Mouse (Mus musculus): ENCODE results near the gene Med21. TPM values are rescaled to one million over a fixed set of nuclear protein-coding genes. Genes with fewer than 3 reads are reported as not detected.
A peak's percentile ranks its signal among the peaks of the same experiment; 100 is the strongest.

Gene Med21
- total RNA-seq, 2 experiments from 2014 or later: 34.7 to 38.0 TPM

- no peak for DNase-seq
- intact Hi-C loops (cut with DNase I): no loop called here
Observed at GRCm38 (mm10) chr6:146636482-146636881, 5.9 kb upstream of the Med21 start.

DNA sequence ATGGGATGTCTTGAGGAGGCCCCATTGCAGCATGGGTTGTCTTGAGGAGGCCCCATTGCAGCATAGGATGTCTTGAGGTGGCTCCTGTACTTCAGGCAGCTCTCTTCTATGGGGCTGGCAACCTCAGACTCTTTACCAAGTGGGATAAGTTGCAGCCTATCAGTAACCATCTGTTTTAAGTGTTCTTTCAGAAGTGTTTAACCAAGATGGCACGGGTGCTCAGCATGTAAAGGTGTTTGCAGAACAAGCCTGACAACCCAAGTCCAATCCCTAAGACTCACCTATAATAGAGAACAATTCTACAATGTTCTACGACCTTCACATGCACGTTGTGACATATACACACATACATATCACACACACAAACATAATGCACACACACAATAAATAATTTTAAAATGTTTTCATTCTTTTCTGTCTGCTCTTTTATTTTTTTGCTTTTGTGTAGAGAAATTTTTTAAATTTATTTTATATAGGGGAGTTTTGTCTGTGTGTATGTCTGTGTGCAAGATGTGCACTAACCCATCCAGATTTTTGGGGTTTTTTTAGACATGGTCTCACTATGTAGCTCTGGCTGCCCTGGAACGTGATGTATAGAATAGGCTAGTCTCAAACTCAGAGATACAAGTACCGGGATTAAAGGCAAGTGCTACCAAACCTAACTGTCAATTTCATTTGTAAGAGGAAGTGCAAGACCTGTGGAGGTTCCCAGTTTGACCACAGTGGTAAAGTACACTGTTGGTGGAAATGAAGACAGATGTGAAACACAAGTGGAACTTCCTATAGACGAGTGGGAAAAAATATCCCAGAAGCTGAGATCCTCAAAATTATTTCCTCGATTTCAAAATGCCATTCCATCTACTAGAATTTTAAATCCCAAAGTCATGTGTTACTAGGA lies 2.0 kb upstream of the Med21 start:
- intact Hi-C loops (cut with DNase I): no loop called here
- no peak for DNase-seq

GRCm38 (mm10) chr6:146640991-146641390 lies 1.4 kb upstream of the Med21 start:
- intact Hi-C loops (cut with DNase I): no loop called here
- no peak for DNase-seq

GRCm38 (mm10) chr6:146641621-146642210 lies 631 bp upstream of the Med21 start:
- no peak for DNase-seq
- intact Hi-C loops (cut with DNase I): no loop called here

DNA sequence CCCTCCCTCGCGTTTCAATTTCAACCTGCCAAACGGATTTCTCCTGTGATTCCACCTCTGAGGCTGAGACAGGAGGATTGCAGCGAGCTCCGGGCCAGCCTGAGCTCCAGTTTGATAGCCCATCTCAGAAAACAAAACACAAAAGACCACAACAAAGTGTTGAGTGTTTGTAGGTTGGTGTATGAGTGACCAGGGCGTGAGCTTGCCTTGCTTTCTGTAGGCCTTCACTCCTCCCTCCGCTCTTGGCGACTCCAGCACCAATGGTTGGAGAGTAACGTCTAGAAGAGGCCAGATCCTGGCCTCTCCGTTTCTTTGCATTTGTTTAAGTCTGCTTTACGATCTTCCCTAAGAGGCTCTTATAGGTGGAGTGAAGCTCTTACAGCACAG lies 830 bp downstream of the Med21 start:
- intact Hi-C loops (cut with DNase I): no loop called here

GRCm38 (mm10) chr6:146650013-146650412 lies 7.7 kb downstream of the Med21 start:
- no peak for DNase-seq
- intact Hi-C loops (cut with DNase I): no loop called here

More for the DNA sequence above, 830 bp downstream of the Med21 start:
- DNase-seq: no peak

- intact Hi-C loops (cut with DNase I): no loop called here
- DNase-seq: no peak
Observed at GRCm38 (mm10) chr6:146651431-146651830, 9.1 kb downstream of the Med21 start.

DNA sequence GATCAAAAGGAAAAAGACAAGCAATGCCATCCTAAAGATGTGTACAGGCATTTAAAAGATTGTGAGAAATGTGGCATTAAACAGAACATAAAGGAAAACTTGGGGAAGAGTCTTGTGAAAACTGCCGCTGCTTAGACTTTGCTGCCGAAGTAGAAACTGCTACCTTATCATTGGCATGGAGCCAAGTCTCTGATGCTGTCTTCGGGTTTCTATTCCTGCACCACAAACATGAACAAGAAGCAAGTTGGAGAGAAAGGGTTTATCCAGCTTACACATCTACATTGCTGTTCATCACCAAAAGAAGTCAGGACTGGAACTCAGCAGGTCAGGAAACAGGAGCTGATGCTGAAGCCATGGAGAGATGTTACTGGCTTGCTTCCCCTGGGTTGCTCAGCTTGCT lies 10.8 kb downstream of the Med21 start:
- DNase-seq: no peak
- intact Hi-C loops (cut with DNase I): no loop called here

DNA sequence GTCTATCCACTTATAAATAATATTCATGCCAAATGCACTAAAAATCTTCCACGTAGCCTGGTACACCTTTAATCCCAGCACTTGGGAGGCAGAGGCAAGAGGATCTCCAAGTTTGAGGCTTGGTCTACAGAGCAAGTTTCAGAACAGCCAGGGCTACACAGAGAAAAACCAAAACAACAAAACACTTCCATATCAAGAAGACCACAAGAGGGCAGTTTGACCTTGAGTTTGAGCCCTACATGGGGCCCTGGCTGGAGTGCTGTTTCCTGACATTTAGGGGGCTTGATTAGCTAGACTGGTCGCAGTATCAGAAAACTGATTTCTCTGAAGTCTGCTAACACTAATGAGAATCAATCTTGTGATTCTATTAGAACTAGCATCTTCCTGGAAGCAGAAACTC lies 18.2 kb downstream of the Med21 start:
- intact Hi-C loops (cut with DNase I): no loop called here
- DNase-seq: no peak

GRCm38 (mm10) chr6:146661655-146662054 lies 19.3 kb downstream of the Med21 start:
- intact Hi-C loops (cut with DNase I): loop anchor here (2.0 kb wide), 1 partner anchor 101 kb away; no protein-coding TSS in a partner anchor
- no peak for DNase-seq

DNA sequence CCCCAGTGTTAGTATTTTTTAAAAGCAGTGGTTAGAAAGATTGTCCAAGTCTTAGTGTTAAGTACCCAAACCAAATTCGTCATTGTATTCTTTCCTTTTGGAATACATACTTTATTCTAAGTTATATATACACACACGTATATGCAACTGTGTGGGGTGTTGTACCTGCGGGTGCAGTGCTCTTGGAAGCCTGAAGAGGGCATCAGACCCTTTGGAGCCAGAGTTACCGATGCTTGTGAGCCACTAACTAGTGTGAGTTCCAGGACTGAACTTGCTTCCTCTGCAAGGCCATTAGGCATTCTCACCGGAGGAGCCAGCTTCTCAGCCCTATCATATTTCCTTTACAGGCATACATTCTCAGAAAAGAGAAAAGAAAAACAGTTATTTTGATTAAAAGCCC lies 20.3 kb downstream of the Med21 start:
- peak in 1 of 2 experiments; percentile 36 for DNase-seq
- intact Hi-C loops (cut with DNase I): loop anchor here (2.0 kb wide), 1 partner anchor 100 kb away; no protein-coding TSS in a partner anchor

GRCm38 (mm10) chr6:146664116-146664515 lies 21.8 kb downstream of the Med21 start:
- intact Hi-C loops (cut with DNase I): no loop called here
- no peak for DNase-seq

- DNase-seq: no peak
Observed at GRCm38 (mm10) chr6:146664917-146665316, 22.6 kb downstream of the Med21 start.

DNA sequence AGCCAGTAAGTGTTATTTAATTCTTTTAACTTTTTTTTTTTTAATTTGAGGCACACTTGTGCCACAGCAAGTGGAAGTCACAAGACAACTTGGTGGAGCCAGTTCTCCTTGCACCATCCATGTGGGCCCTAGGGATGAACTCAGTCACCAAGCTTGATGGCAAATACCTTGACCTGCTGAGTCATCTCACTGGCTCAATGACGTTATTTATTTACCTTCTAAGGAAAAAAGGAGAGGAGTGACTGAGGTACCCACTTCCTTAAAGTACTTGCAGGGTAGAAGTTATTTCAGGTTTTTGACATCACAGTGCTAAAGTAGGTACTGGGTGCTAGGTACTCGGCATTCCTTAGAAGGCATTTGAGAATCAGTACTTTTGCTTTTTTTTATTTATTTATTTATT lies 23.1 kb downstream of the Med21 start:
- intact Hi-C loops (cut with DNase I): no loop called here
- no peak for DNase-seq

More at GRCm38 (mm10) chr6:146664917-146665316, 22.6 kb downstream of the Med21 start:
- intact Hi-C loops (cut with DNase I): no loop called here

DNA sequence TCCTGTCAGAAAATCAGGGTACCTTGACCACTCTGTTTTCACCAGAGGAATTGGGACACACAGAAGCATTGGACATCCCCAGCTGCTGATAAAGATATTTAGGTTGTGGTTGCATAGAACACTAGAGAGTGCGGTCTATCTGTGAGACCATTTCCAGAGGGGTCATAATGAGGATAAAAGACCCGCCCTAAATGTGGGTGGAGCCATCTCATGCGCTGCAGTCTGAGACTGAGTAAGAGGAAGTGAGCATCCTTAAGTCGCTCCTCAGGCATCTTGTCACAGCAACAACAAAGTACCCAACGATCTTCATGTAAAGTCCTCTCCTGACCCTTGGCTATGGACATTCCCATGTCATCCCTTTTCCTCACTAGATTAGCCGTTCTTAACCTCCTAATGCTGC lies 24.5 kb downstream of the Med21 start:
- intact Hi-C loops (cut with DNase I): no loop called here
- no peak for DNase-seq

DNA sequence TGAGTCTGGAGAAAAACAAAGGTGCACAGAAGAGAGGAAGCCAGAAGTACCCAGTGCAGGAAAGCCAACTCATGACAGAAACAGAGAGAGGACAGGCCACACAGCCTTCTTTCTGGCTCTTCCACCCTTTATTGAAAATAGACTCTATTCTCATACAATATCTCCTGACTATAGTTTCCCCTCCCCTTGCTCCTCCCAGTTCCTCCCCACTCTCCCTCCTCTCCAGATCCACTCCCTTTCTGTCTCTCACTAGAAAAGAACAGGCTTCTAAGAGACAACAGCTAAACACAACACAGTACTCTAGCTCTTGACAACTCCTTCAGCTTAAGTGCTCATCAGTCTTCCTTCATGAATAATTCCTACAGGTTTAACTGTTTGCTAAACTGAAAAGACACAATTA lies 26.3 kb downstream of the Med21 start:
- no peak for DNase-seq

GRCm38 (mm10) chr6:146670956-146671855 lies 28.9 kb downstream of the Med21 start:
- DNase-seq: no peak
- intact Hi-C loops (cut with DNase I): no loop called here

More for the DNA sequence above, 26.3 kb downstream of the Med21 start:
- intact Hi-C loops (cut with DNase I): no loop called here

DNA sequence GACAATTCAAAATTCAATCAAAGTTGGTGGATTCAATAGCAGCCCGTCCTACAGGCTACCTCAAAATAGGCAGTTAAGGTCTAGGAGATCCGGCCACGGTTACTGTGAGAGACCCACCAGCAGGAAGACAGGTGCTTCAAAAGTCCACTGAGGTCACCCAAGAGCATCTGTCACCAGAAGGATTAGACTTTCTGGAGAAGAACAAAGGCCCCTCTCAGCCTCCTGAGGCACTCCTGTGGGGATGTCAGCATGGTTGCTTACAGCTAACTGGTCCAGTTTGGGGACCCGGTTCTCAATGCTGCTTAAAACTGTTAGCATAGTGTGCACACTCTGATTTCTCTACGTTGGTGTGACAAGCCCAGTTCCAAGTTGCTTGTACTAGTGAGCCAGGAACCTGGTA lies 29.8 kb downstream of the Med21 start:
- no peak for DNase-seq
- intact Hi-C loops (cut with DNase I): no loop called here

- intact Hi-C loops (cut with DNase I): no loop called here
Observed at GRCm38 (mm10) chr6:146673696-146674095, 31.3 kb downstream of the Med21 start.

DNA sequence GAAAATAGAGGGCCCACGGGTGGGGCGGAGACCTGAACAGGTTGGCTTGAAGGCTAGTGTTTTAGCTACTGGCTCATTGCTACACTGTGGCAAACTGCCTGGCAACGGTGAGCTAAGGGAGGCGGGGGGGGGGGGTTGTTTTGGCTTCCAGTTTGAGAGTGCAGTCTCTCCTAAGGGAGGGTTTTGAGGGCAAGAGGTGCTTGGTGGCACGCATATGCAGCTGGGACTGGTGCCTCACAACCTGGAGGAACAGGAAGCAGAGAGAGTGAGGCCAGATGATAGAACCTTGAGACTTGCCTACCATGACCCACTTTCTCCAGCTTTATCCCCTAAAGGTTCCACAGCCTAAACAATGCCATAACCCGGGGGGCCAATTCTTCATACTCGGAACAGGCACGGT lies 32.1 kb downstream of the Med21 start:
- intact Hi-C loops (cut with DNase I): no loop called here
- no peak for DNase-seq

More at GRCm38 (mm10) chr6:146673696-146674095, 31.3 kb downstream of the Med21 start:
- no peak for DNase-seq

Data from gastrocnemius, postnatal 36 days (tissue).